ENCODE assay signal across 8 mouse cellular contexts in the genomic region with DNA sequence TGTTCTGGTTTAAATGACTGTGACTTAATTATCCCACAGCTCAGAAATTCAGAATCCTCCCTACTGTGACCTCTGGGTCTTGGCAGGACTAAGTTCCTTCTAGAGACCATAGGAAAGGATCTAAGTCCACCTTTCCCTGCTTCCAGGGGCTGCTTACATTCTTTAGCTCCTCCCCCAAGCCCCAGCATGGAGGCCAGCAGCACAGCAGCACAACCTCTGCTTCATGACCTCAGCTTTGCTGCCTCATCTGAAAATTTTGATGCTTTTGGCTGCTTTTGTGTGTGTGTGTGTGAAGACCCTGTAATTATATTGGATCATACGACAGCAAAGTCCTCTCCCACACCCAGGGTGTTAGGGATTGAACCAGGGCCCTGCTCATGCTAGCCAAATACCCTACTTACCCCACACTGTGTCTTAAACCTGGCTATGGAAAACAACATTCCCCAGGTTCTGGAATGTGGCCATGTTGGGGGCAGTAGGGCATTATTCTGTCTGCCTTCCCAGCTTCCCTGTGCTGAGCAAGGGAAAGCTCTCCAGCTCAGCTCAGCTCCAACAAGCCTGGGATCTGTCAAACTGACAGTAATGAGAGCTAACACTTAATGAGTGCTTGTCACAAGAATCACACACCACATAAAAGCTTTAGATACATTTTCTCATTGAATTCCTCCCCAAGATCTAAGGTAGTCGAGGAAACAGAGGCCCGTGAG.
A peak's percentile ranks its signal among the peaks of the same experiment; 100 is the strongest.
DNase-seq lines count a peak whose midpoint lies in the region; ATAC-seq and TF ChIP-seq lines count a peak whose summit lies in the region.
"Had no signal": no experiment of that assay in that cellular context is flagged by ENCODE, and none has a peak within 500 bp of the region (broad histone marks: within the 10 kb centered on the region; RNA-seq: fewer than 3 reads in every experiment).

No protein-coding gene starts in this region.

- H3K9me3 ChIP-seq in heart, postnatal 0 days (replicated peaks; ENCODE audit: control insufficient read depth, low read length): no peaks in the 10 kb centered on the region
- H3K9me3 ChIP-seq: megakaryocyte, embryonic 14.5 days had no signal

- H3K27ac ChIP-seq in cerebellum, adult 2 months (ENCODE audit: insufficient read depth, low read length): peak overlapping the region; percentile 8
- peak overlapping the region; percentile 87 for H3K27ac ChIP-seq in heart, postnatal 0 days (ENCODE audit: low read depth)
- H3K27ac ChIP-seq in layer of hippocampus, adult 2 months: no peak overlapping the region

- DNase-seq in cerebellum, adult 2 months: peak; percentile 56 to 73
- peak; percentile 42 for DNase-seq in embryo, embryonic 9.5 days (ENCODE audit: extremely low spot score)
- peak; percentile 83 for DNase-seq in heart, postnatal 0 days (ENCODE audit: low spot score)
- peak; percentile 69 to 73 for DNase-seq in kidney, postnatal 25 days
- DNase-seq in layer of hippocampus, adult 2 months (ENCODE audit: low spot score in 2 of 2): no peak
- DNase-seq in c-Kit-positive CD71-positive TER-119-positive erythroid progenitor cells, embryonic 14.5 days (ENCODE audit: low spot score): no peak
- DNase-seq in left cerebral cortex, postnatal 36 days (ENCODE audit: low spot score in 2 of 2): no peak

- H3K27me3 ChIP-seq in cerebellum, adult 2 months (ENCODE audit: control insufficient read depth, insufficient read depth, low read length): no peaks in the 10 kb centered on the region
- H3K27me3 ChIP-seq in heart, postnatal 0 days (ENCODE audit: control insufficient read depth, insufficient read depth, low read length): no peaks in the 10 kb centered on the region

- no peaks in the 10 kb centered on the region for H3K36me3 ChIP-seq in heart, postnatal 0 days (replicated peaks; ENCODE audit: control insufficient read depth, insufficient read depth, low read length)

- no peak for TF ChIP-seq CTCF in cerebellum, adult 2 months (IDR thresholded peaks at IDR 0.05; ENCODE audit: borderline replicate concordance, insufficient read depth, low read depth, low read length)
- TF ChIP-seq CTCF in heart, postnatal 0 days (IDR thresholded peaks at IDR 0.05; ENCODE audit: low read depth): no peak
- no peak for TF ChIP-seq CTCF in layer of hippocampus, adult 2 months (conservative IDR thresholded peaks at IDR 0.05)

- peaks cover 37% of the 10 kb centered on the region for H3K4me1 ChIP-seq in cerebellum, adult 2 months (ENCODE audit: control insufficient read depth, insufficient read depth, low read length)
- H3K4me1 ChIP-seq in heart, postnatal 0 days (ENCODE audit: control insufficient read depth, insufficient read depth): peaks cover 41% of the 10 kb centered on the region
- H3K4me1 ChIP-seq: megakaryocyte, embryonic 14.5 days had no signal

- TF ChIP-seq EP300 in heart, postnatal 0 days (IDR thresholded peaks at IDR 0.05; ENCODE audit: low read depth): peak; percentile 70; the same call in 1 of the 2 replicates

- intact Hi-C loops in left cerebral cortex, postnatal 36 days (cut with DNase I): no loop called here

- H3K9ac ChIP-seq in heart, postnatal 0 days (replicated peaks; ENCODE audit: low read depth, low read length): no peak overlapping the region

- no peak overlapping the region for H3K4me3 ChIP-seq in cerebellum, adult 2 months (replicated peaks; ENCODE audit: insufficient read depth, low read depth, low read length)
- no peak overlapping the region for H3K4me3 ChIP-seq in heart, postnatal 0 days (ENCODE audit: low read depth, low read length)
- no peak overlapping the region for H3K4me3 ChIP-seq in layer of hippocampus, adult 2 months
- H3K4me3 ChIP-seq: megakaryocyte, embryonic 14.5 days had no signal

- ATAC-seq in heart, postnatal 0 days (ENCODE audit: insufficient read depth, low read depth): peak; percentile 94

- no peak for TF ChIP-seq POLR2A in cerebellum, adult 2 months (IDR thresholded peaks at IDR 0.05; ENCODE audit: borderline replicate concordance, insufficient read depth, low read length)

- H3K4me2 ChIP-seq in heart, postnatal 0 days (ENCODE audit: low read depth, low read length): no peak overlapping the region

- WGBS in cerebellum, adult 2 months: 39% methylated on average over 3 of the region's 3 CpGs
- WGBS in heart, postnatal 0 days: 9% methylated on average over 3 of the region's 3 CpGs

Comparison
In these comparisons a context has a peak if more than half of its experiments do, and no peak if none do; other contexts are left out.
1. DNase-seq: peak in cerebellum, adult 2 months (2 of 2), embryo, embryonic 9.5 days (single experiment), heart, postnatal 0 days (single experiment) and kidney, postnatal 25 days (2 of 2); none in layer of hippocampus, adult 2 months (0 of 2), c-Kit-positive CD71-positive TER-119-positive erythroid progenitor cells, embryonic 14.5 days (single experiment) and left cerebral cortex, postnatal 36 days (0 of 2).